Mouse (Mus musculus): ENCODE measurements around the gene Arih1. TPM values are rescaled to one million over a fixed set of nuclear protein-coding genes. Genes with fewer than 3 reads are reported as not detected.

The Arih1 gene
- polyA plus RNA-seq (2016; fragmentation: Nextera tagmentation; extraction: Ambion mirVana) = 14.1 and 14.4 TPM in 2 replicates

DNA sequence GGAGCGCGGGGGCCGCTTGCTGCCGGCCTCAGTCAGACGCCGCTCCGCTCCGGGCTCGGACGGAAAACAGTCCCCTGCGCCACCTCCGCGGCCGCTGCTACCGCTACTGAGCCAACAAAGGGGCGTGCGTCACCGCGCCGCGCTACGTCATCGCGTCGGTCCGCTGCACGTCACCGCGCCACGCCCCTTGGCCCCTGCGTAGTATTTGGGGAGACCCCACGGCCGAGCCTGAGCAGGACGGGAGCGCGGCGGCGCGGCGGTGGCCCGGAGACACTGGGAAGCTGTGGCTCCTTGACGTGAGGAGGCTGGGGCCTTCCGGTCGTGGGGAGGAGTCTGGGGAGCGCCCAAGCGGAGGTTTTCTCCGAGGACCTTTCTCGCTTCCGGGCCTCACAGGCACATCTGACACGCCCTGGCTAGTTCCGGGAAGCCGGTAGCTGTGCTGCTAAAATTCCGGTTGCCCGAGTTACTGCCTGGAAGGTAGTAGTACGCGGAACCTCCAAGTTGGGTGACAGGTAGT lies at the start of gene Arih1:
Arih1 (minus strand) TSS at position 70 of the 517 bp plus-strand sequence.
- Histone ChIP-seq H3K27ac (replicated peaks) (peak within 1 kb of the TSS; percentile 99), H3K4me3 (peak within 1 kb of the TSS; percentile 100), H3K4me1 (peaks cover 33% of the 10 kb centered on the region), H3K27me3 (ENCODE audit: low read depth, poor library complexity, severe bottlenecking) (no peaks in the 10 kb centered on the region), H3K9me3 (replicated peaks) (no peaks in the 10 kb centered on the region), H3K36me3 (peaks cover 5% of the 10 kb centered on the region)
- under 1% methylated on average over 56 of the region's 56 CpGs for WGBS
- peak; percentile 98 for DNase-seq (ENCODE audit: low spot score)

DNA sequence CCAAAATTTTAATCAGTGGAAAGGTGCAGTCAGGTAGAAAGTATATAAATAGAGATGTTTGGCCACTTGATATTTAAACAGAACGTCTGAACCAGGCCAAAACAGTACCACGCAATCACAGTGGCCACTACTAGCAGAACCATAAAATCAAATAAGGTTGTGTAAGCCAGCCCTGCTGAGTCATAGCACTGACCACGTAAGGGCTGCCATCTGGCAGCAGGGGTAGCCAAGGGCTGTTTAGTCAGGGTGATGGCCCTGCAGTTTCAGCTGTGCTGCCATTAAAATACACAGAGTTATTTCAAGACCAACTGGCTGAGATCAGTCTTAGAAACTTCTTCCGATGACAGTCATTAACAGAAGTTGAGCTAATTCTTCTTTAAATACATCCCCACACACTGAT lies 47.5 kb upstream of the Arih1 start:
- Histone ChIP-seq H3K27ac (replicated peaks) (no peak overlapping the region), H3K4me1 (peaks cover 9% of the 10 kb centered on the region), H3K4me3 (no peak overlapping the region), H3K36me3 (no peaks in the 10 kb centered on the region), H3K27me3 (ENCODE audit: low read depth, poor library complexity, severe bottlenecking) (peaks cover 9% of the 10 kb centered on the region), H3K9me3 (replicated peaks) (no peaks in the 10 kb centered on the region)
- WGBS = 80% methylated on average over 4 of the region's 4 CpGs
- no peak for DNase-seq (ENCODE audit: low spot score)

DNA sequence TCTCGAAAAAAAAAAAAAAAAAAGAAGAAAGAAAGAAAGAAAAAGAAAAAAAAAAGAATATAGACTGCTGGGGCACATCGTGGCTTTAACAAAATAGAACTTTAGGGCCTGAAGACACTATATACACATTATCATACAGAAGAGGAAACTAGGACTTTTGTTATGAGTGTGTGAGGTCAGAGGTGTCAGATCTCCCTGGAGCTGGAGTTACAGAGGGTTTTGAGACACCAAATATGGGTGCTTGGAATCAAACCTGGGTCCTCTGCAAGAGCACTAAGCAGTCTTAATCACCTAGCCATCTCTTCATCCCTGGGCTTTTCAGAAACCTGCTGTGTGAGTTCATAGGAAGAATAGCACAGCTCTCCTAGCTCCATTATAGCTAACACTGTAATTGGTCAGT lies 47.0 kb upstream of the Arih1 start:
- no peaks in the 10 kb centered on the region for H3K36me3 ChIP-seq
- WGBS = 73% methylated on average over 2 of the region's 2 CpGs
- no peak overlapping the region for H3K27ac ChIP-seq (replicated peaks)
- H3K9me3 ChIP-seq (replicated peaks) = no peaks in the 10 kb centered on the region
- H3K27me3 ChIP-seq (ENCODE audit: low read depth, poor library complexity, severe bottlenecking) = peaks cover 8% of the 10 kb centered on the region
- no peak overlapping the region for H3K4me3 ChIP-seq
- H3K4me1 ChIP-seq = peaks cover 9% of the 10 kb centered on the region
- no peak for DNase-seq (ENCODE audit: low spot score)

DNA sequence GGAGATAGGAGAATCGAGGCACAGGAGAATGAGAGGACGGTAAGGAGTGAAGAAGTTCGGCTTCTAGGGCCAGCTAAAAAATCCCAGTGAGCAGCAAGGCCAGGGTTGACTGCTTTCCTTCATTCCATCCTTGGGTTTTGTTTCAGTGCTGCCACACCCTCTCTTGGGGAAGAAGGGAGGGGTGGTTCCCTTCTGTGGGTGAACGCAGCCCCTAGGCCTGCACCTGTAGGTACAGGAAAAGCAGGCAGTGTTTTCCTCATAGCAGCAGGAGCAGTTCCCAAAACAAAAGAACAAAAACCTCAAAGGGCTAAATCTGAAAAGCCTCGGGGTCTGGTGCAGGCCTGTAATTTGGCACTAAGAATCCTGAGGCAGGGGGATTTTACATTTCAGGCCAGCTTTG lies 45.2 kb upstream of the Arih1 start:
- Histone ChIP-seq H3K4me1 (peaks cover 9% of the 10 kb centered on the region), H3K9me3 (replicated peaks) (no peaks in the 10 kb centered on the region), H3K27me3 (ENCODE audit: low read depth, poor library complexity, severe bottlenecking) (no peaks in the 10 kb centered on the region), H3K36me3 (no peaks in the 10 kb centered on the region), H3K27ac (replicated peaks) (no peak overlapping the region), H3K4me3 (no peak overlapping the region)
- DNase-seq (ENCODE audit: low spot score) = no peak
- 22% methylated on average over 5 of the region's 5 CpGs for WGBS

DNA sequence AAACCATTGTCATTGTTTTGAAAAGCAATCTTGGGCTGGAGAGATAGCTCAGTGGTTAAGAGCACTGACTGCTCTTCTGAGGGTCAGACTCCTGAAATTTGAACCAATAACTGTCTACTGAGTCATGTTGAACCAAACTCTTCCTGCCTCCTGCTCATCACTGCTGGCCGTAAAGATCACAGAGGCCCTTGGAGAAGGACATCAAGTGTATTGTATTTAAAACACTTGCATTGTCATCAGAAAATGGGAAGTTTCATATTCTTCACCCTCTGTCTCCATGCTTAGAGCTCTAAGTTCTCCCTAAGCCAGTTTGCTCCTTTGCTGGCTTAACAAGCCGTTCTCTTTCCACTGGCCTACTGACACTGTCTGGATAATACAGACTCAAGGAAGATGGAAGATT lies 41.9 kb upstream of the Arih1 start:
- WGBS = 85% methylated on average over 2 of the region's 2 CpGs

DNA sequence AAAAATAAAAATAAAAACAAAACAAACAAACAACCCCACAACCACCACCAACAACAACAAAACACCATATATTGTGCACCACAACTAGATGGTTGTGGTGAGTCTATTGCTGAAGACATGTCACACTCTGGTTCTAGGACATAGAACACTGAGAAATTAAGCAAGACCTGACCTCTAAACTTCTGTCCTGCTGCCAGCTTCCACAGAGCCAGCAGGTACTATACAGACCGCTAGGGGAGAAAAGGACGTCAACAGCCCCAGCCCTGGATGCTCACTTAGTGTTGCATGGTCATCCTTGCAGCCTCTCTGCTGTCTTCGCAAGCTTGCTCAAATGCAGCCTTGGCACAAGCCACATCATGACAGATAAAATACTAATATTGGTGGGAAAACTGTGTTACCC lies 41.2 kb upstream of the Arih1 start:
- no peaks in the 10 kb centered on the region for H3K9me3 ChIP-seq (replicated peaks)
- H3K4me1 ChIP-seq = peaks cover 9% of the 10 kb centered on the region
- no peak overlapping the region for H3K27ac ChIP-seq (replicated peaks)
- no peak for DNase-seq (ENCODE audit: low spot score)
- no peaks in the 10 kb centered on the region for H3K27me3 ChIP-seq (ENCODE audit: low read depth, poor library complexity, severe bottlenecking)
- WGBS = 86% methylated on average over 3 of the region's 3 CpGs
- H3K36me3 ChIP-seq = no peaks in the 10 kb centered on the region
- H3K4me3 ChIP-seq = no peak overlapping the region

More for the DNA sequence above, 41.9 kb upstream of the Arih1 start:
- Histone ChIP-seq H3K27me3 (ENCODE audit: low read depth, poor library complexity, severe bottlenecking) (no peaks in the 10 kb centered on the region), H3K9me3 (replicated peaks) (no peaks in the 10 kb centered on the region), H3K4me3 (no peak overlapping the region), H3K27ac (replicated peaks) (no peak overlapping the region), H3K4me1 (peaks cover 9% of the 10 kb centered on the region), H3K36me3 (no peaks in the 10 kb centered on the region)
- no peak for DNase-seq (ENCODE audit: low spot score)

DNA sequence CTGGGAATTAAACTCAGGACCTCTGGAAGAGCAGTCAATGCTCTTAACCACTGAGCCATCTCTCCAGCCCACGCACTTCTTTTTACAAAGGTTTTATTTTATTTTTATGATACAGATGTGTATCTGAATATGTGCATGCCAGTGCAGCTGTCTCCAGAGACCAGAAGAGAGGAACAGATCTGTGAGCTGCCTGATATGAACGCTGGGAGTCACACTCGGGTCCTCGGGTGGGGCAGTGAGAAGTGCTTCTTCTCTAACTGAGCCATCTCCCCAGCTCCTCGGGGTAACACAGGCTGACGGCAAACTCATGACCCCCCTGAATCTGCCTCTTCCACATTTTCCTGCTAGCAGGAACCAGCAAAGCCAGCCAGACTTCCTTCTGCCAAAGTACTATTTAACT lies 40.3 kb upstream of the Arih1 start:
- H3K4me1 ChIP-seq = peaks cover 4% of the 10 kb centered on the region
- H3K4me3 ChIP-seq = no peak overlapping the region
- no peaks in the 10 kb centered on the region for H3K36me3 ChIP-seq
- no peak overlapping the region for H3K27ac ChIP-seq (replicated peaks)
- 92% methylated on average over 6 of the region's 6 CpGs for WGBS
- H3K9me3 ChIP-seq (replicated peaks) = no peaks in the 10 kb centered on the region
- DNase-seq (ENCODE audit: low spot score) = no peak
- no peaks in the 10 kb centered on the region for H3K27me3 ChIP-seq (ENCODE audit: low read depth, poor library complexity, severe bottlenecking)

DNA sequence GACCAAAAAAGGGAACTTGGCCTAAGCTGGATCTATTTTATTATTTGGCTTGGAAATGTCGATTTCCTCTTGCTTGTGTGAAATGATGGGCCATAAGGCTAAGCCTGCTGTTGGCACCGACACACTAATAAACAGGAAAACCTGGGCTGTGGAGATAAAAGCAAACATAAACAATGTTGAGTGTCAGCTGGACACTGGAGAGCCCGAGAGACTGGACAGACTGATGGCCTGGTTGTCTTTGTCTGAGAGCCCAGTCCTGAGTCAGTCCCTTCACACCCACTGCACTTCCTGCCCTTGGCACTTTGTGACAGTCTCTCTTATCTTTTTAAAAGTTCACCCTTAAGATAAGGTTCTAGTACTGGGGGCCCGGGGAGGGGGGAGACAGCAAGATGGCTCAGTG lies 36.5 kb upstream of the Arih1 start:
- Histone ChIP-seq H3K4me3 (no peak overlapping the region), H3K4me1 (no peaks in the 10 kb centered on the region), H3K36me3 (no peaks in the 10 kb centered on the region), H3K27me3 (ENCODE audit: low read depth, poor library complexity, severe bottlenecking) (no peaks in the 10 kb centered on the region), H3K9me3 (replicated peaks) (no peaks in the 10 kb centered on the region), H3K27ac (replicated peaks) (no peak overlapping the region)
- no peak for DNase-seq (ENCODE audit: low spot score)
- 71% methylated on average over 4 of the region's 4 CpGs for WGBS

DNA sequence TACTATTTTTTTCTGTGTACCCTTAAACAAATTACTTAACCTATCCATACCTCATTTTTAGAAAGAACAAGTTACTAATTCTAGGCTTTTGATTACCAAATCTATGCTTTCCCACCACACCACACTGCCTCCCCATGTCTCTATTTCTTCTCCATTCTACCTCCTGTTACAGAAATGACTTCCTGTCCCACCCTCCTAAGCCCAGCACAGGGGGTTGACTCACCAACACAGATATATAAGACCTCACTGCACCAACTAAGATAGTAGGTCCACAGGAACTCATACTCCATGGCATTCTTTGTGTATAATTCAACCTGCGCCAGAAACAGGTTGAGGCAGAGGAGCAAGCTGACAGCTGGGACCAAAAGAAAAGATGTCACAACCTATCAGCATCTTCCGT lies 33.0 kb upstream of the Arih1 start:
- Histone ChIP-seq H3K27me3 (ENCODE audit: low read depth, poor library complexity, severe bottlenecking) (no peaks in the 10 kb centered on the region), H3K27ac (replicated peaks) (no peak overlapping the region), H3K9me3 (replicated peaks) (no peaks in the 10 kb centered on the region), H3K4me1 (no peaks in the 10 kb centered on the region), H3K4me3 (no peak overlapping the region), H3K36me3 (no peaks in the 10 kb centered on the region)
- DNase-seq (ENCODE audit: low spot score) = no peak
- WGBS = 85% methylated on average over 2 of the region's 2 CpGs

DNA sequence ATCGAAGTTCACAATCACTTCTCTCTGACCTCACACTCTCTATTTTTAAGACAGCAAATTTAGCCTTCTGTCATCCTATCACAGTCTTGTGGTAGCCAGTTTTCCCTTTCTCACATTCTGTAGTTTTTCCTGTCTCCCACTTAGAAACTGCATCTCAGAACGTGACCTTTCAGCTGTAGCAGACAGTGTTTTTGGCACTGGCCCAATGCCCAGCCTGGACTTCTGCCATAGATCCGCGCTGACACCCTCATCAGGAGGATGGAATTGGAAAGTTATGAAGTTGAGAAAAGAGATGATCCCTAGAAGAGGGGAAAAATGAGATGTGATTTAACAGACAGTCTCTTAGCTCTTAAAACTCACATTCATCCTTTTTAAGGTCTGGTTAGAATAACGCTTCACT lies 32.6 kb upstream of the Arih1 start:
- Histone ChIP-seq H3K9me3 (replicated peaks) (no peaks in the 10 kb centered on the region), H3K4me1 (no peaks in the 10 kb centered on the region), H3K27ac (replicated peaks) (no peak overlapping the region), H3K27me3 (ENCODE audit: low read depth, poor library complexity, severe bottlenecking) (no peaks in the 10 kb centered on the region), H3K36me3 (no peaks in the 10 kb centered on the region), H3K4me3 (no peak overlapping the region)
- DNase-seq (ENCODE audit: low spot score) = no peak
- 87% methylated on average over 5 of the region's 5 CpGs for WGBS

DNA sequence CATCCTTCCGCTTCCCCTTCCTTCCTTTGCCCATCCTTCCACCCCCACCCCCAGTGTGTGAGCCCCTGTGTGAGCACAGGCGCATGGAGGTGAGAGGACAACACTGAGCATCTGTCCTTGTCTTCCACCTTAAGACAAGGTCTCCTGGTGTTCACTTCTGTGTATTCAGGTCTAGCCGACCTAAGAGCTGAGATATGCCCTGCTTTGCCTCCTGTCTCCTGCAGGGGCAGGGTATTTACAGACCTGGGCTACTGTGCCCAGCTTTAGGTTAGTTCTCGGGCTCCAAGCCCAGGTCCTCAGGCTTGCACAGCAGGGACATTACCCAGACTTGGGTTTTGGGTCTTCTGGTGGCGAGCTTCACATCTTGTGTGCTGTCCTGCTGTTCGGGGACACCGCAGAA lies 30.7 kb upstream of the Arih1 start:
- no peaks in the 10 kb centered on the region for H3K27me3 ChIP-seq (ENCODE audit: low read depth, poor library complexity, severe bottlenecking)
- DNase-seq (ENCODE audit: low spot score) = no peak
- no peaks in the 10 kb centered on the region for H3K4me1 ChIP-seq
- no peaks in the 10 kb centered on the region for H3K36me3 ChIP-seq
- WGBS = 60% methylated on average over 7 of the region's 7 CpGs
- H3K9me3 ChIP-seq (replicated peaks) = no peaks in the 10 kb centered on the region
- H3K4me3 ChIP-seq = no peak overlapping the region
- H3K27ac ChIP-seq (replicated peaks) = no peak overlapping the region

DNA sequence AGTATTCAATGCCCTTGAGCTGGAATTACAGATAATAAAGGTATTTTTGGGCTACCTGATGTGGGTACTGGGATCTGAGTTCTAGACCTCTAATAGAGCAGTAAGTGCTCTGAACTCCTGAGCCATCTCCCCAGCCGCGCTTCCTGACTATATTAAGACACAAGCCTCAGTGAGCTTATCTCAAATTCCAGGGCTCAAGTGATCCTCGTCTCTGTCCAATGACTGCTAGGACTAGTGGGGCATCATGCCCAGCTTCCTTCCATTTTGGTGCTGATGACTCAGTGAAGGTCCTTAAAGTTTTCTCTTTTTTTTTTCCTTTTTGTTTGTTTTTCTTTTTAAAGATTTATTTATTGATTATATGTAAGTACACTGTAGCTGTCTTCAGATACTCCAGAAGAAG lies 28.7 kb upstream of the Arih1 start:
- H3K4me1 ChIP-seq = no peaks in the 10 kb centered on the region
- H3K27ac ChIP-seq (replicated peaks) = no peak overlapping the region
- H3K36me3 ChIP-seq = no peaks in the 10 kb centered on the region
- H3K4me3 ChIP-seq = no peak overlapping the region
- no peaks in the 10 kb centered on the region for H3K27me3 ChIP-seq (ENCODE audit: low read depth, poor library complexity, severe bottlenecking)
- no peak for DNase-seq (ENCODE audit: low spot score)
- no peaks in the 10 kb centered on the region for H3K9me3 ChIP-seq (replicated peaks)
- 71% methylated on average over 3 of the region's 3 CpGs for WGBS

DNA sequence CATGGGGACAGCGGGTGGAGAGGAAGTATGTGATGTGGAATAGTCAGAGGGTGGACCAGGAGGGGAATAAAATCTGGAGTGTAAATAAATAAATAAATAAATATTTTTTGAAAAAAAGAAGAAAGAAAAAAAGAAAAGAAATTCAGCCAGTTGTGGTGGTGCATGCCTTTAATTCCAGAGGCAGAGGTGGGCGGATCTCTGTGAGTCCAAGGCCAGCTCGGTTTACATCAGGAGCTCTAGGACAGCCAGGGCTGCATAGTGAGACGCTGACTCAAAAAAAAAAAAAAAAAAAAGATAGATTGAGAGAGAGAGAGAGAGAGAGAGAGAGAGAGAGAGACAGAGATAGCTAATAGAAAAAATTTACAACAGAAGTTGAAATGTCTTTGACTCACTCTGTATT lies 26.0 kb upstream of the Arih1 start:
- Histone ChIP-seq H3K27ac (replicated peaks) (no peak overlapping the region), H3K4me1 (no peaks in the 10 kb centered on the region), H3K27me3 (ENCODE audit: low read depth, poor library complexity, severe bottlenecking) (no peaks in the 10 kb centered on the region), H3K4me3 (no peak overlapping the region), H3K36me3 (no peaks in the 10 kb centered on the region), H3K9me3 (replicated peaks) (no peaks in the 10 kb centered on the region)
- 62% methylated on average over 4 of the region's 4 CpGs for WGBS
- DNase-seq (ENCODE audit: low spot score) = no peak

DNA sequence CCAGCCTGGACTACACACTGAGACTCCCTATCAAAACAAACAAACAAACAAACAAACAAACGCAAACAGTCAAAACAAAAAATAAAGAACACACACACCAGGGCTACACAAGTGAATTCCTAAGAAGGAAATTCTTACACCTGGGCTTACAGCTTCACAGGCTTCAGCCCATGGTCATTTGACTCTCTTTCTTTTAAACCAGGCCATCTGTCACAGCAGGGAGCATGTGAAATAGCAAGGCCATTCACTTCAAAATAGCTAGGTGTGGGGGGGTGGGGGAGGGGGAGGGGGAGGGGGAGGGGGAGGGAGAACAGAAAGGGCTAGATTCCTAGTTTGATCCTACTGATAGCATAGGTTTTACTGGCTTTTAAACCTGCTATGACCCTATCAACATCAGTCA lies 21.7 kb upstream of the Arih1 start:
- Histone ChIP-seq H3K4me3 (no peak overlapping the region), H3K4me1 (no peaks in the 10 kb centered on the region), H3K9me3 (replicated peaks) (no peaks in the 10 kb centered on the region), H3K36me3 (no peaks in the 10 kb centered on the region), H3K27ac (replicated peaks) (no peak overlapping the region), H3K27me3 (ENCODE audit: low read depth, poor library complexity, severe bottlenecking) (no peaks in the 10 kb centered on the region)
- 57% methylated on average over 1 of the region's 1 CpGs for WGBS
- no peak for DNase-seq (ENCODE audit: low spot score)

Measured in midbrain, embryonic 10.5 days (tissue).